Mouse (Mus musculus): Measurements from ENCODE around the gene Sv2a. TPM values are rescaled to one million over a fixed set of nuclear protein-coding genes. Genes with fewer than 3 reads are reported as not detected.
"Not testable (repeated sequence)": the region's sequence is repeated elsewhere in the genome, so short reads cannot be mapped to it uniquely, and the experiment has no call there.

Sv2a gene
- total RNA-seq, 2 experiments from 2014 or later: 317 to 343 TPM

GRCm38 (mm10) chr3:96173185-96173584, 7.8 kb upstream of the Sv2a start:
- DNase-seq (ENCODE audit: low spot score in 2 of 2): no peak

- not testable (repeated sequence) for DNase-seq (ENCODE audit: low spot score in 2 of 2)
Observed at GRCm38 (mm10) chr3:96174042-96174441, 6.9 kb upstream of the Sv2a start.

GRCm38 (mm10) chr3:96175251-96175650, 5.7 kb upstream of the Sv2a start:
- DNase-seq (ENCODE audit: low spot score in 2 of 2): no peak

GRCm38 (mm10) chr3:96178427-96178826, 2.5 kb upstream of the Sv2a start:
- DNase-seq (ENCODE audit: low spot score in 2 of 2): no peak

GRCm38 (mm10) chr3:96178902-96179301, 2.0 kb upstream of the Sv2a start:
- no peak for DNase-seq (ENCODE audit: low spot score in 2 of 2)

- DNase-seq (ENCODE audit: low spot score in 2 of 2): no peak
Observed at GRCm38 (mm10) chr3:96179531-96179930, 1.4 kb upstream of the Sv2a start.

- DNase-seq (ENCODE audit: low spot score in 2 of 2): no peak
Observed at GRCm38 (mm10) chr3:96181510-96182381, 795 bp downstream of the Sv2a start.

- no peak for DNase-seq (ENCODE audit: low spot score in 2 of 2)
Observed at GRCm38 (mm10) chr3:96182382-96182776, 1.4 kb downstream of the Sv2a start.

- no peak for DNase-seq (ENCODE audit: low spot score in 2 of 2)
Observed at GRCm38 (mm10) chr3:96192977-96193376, 12.0 kb downstream of the Sv2a start.

GRCm38 (mm10) chr3:96194966-96195365, 14.0 kb downstream of the Sv2a start:
- no peak for DNase-seq (ENCODE audit: low spot score in 2 of 2)

GRCm38 (mm10) chr3:96195616-96196313, 14.8 kb downstream of the Sv2a start:
- DNase-seq (ENCODE audit: low spot score in 2 of 2): no peak

GRCm38 (mm10) chr3:96196437-96197128, 15.6 kb downstream of the Sv2a start:
- DNase-seq (ENCODE audit: low spot score in 2 of 2): no peak

- DNase-seq (ENCODE audit: low spot score in 2 of 2): peak; percentile 84 to 88
Observed at GRCm38 (mm10) chr3:96197129-96197749, 16.3 kb downstream of the Sv2a start.

GRCm38 (mm10) chr3:96198181-96198580, 17.2 kb downstream of the Sv2a start:
- DNase-seq (ENCODE audit: low spot score in 2 of 2): no peak

- DNase-seq (ENCODE audit: low spot score in 2 of 2): not testable (repeated sequence)
Observed at GRCm38 (mm10) chr3:96198601-96199251, 17.8 kb downstream of the Sv2a start.

- DNase-seq (ENCODE audit: low spot score in 2 of 2): no peak
Observed at GRCm38 (mm10) chr3:96199731-96200130, 18.8 kb downstream of the Sv2a start.

- DNase-seq (ENCODE audit: low spot score in 2 of 2): no peak
Observed at GRCm38 (mm10) chr3:96207819-96208218, 26.9 kb downstream of the Sv2a start.

- no peak for DNase-seq (ENCODE audit: low spot score in 2 of 2)
Observed at GRCm38 (mm10) chr3:96209242-96209641, 28.3 kb downstream of the Sv2a start.

GRCm38 (mm10) chr3:96219191-96219641, 38.3 kb downstream of the Sv2a start:
- no peak for DNase-seq (ENCODE audit: low spot score in 2 of 2)

- DNase-seq (ENCODE audit: low spot score in 2 of 2): peak; percentile 73 to 82
Observed at GRCm38 (mm10) chr3:96219661-96220130, 38.7 kb downstream of the Sv2a start, which contains the start of the genes Bola1 and Hist2h2ab. Gene Bola1, minus strand, starts transcription at chr3:96219709. Gene Hist2h2ab, plus strand, starts transcription at chr3:96219865.

All from layer of hippocampus, postnatal 10 days (tissue).